Mouse (Mus musculus): ENCODE measurements around the gene C1qtnf6. TPM values are rescaled to one million over a fixed set of nuclear protein-coding genes. Genes with fewer than 3 reads are reported as not detected.

C1qtnf6 gene
- polyA plus RNA-seq, 1 experiment from 2014 or later = 15.2 TPM

Other genes starting within 250 kb of the C1qtnf6 start
- 0.26 and 0.38 TPM in 2 replicates for gene Csf2rb2, start 225.7 kb downstream of the C1qtnf6 start, polyA plus RNA-seq (2014; fragmentation: Nextera tagmentation; extraction: Ambion mirVana)
- gene Csf2rb, start 205.7 kb downstream of the C1qtnf6 start, polyA plus RNA-seq (2014; fragmentation: Nextera tagmentation; extraction: Ambion mirVana) = 1.2 and 1.6 TPM in 2 replicates
- gene Tex33, start 135.5 kb downstream of the C1qtnf6 start, polyA plus RNA-seq (2014; fragmentation: Nextera tagmentation; extraction: Ambion mirVana) = not detected in 2 replicates
- gene Tst, start 125.5 kb downstream of the C1qtnf6 start, polyA plus RNA-seq (2014; fragmentation: Nextera tagmentation; extraction: Ambion mirVana) = 9.7 and 10.1 TPM in 2 replicates
- gene Mpst, start 125.0 kb downstream of the C1qtnf6 start, polyA plus RNA-seq (2014; fragmentation: Nextera tagmentation; extraction: Ambion mirVana) = 2.3 and 2.5 TPM in 2 replicates
- gene Kctd17, start 102.9 kb downstream of the C1qtnf6 start, polyA plus RNA-seq (2014; fragmentation: Nextera tagmentation; extraction: Ambion mirVana) = 36.0 and 47.5 TPM in 2 replicates
- gene Tmprss6, start 62.8 kb downstream of the C1qtnf6 start, polyA plus RNA-seq (2014; fragmentation: Nextera tagmentation; extraction: Ambion mirVana) = 0.21 and 0.49 TPM in 2 replicates
- 0.17 TPM in 1 of 2 replicates, not detected in the other for gene Il2rb, start 36.1 kb downstream of the C1qtnf6 start, polyA plus RNA-seq (2014; fragmentation: Nextera tagmentation; extraction: Ambion mirVana)
- not detected in 2 replicates for gene Sstr3, start 13.3 kb upstream of the C1qtnf6 start, polyA plus RNA-seq (2014; fragmentation: Nextera tagmentation; extraction: Ambion mirVana)
- 4.5 and 9.2 TPM in 2 replicates for gene Rac2, start 41.4 kb upstream of the C1qtnf6 start, polyA plus RNA-seq (2014; fragmentation: Nextera tagmentation; extraction: Ambion mirVana)
- 2.1 and 4.2 TPM in 2 replicates for gene Cyth4, start 65.6 kb upstream of the C1qtnf6 start, polyA plus RNA-seq (2014; fragmentation: Nextera tagmentation; extraction: Ambion mirVana)
- gene Elfn2, start 187.4 kb upstream of the C1qtnf6 start, polyA plus RNA-seq (2014; fragmentation: Nextera tagmentation; extraction: Ambion mirVana) = 0.28 TPM in 1 of 2 replicates, not detected in the other
- 15.9 and 19.1 TPM in 2 replicates for gene Mfng, start 242.1 kb upstream of the C1qtnf6 start, polyA plus RNA-seq (2014; fragmentation: Nextera tagmentation; extraction: Ambion mirVana)

Data from embryonic facial prominence, embryonic 11.5 days (tissue).